Mouse (Mus musculus) liver, postnatal 0 days (tissue): Measurements from ENCODE around the gene Snx9.

Experiments
- CTCF ChIP-seq: sonication (generic); IDR thresholded peaks from 2 replicates; pipeline ENCODE4 v1.5.1; 2016; ENCODE audit warnings: antibody characterized with exemption, low read depth
- EP300 ChIP-seq: IDR thresholded peaks from 2 replicates; pipeline ENCODE4 v1.6.1; 2016; ENCODE audit warnings: antibody characterized with exemption, low read depth, mild to moderate bottlenecking

DNA sequence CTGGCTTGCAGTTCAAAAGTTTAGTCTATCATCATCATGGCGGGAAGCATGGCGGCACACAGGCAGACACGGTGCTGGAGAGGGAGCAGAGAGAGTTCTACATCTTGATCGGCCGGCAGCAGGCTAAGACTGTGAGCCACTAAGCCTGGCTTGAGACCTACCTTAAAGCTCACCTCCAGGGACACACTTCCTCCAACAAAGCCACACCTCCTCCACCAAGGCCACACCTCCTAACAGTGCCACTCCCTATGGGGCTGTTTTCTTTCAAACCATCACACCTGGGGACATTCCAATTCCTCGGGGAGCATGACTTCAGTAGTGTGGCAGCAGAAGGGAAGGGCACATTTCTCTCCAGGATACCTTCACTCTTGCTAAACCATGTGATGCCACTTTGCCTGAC, 127.4 kb downstream of the Snx9 start:
- no peak for TF ChIP-seq CTCF
- TF ChIP-seq EP300, result no peak
